8 mouse cellular contexts compared by ENCODE assay signal in the genomic region with DNA sequence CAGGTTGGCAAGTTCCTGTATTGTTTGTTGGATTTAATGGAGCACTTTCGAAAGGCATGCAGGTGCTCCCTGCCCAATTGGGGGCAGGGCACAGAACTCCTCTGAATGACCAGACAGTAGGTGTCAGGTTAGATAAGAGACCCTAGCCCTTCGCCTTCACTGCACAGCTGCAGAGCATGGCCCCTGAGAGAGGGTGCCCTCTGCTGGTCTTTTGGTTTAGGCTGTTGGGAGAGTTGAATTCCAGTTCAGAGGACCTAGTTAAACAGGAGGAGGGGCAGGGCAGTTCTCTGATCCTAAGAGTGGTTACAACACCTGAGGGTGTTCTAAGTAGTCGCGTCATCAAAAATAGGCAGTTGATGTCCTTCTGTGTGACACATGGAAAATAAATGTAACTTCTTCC. TPM values are rescaled to one million over a fixed set of nuclear protein-coding genes. Genes with fewer than 3 reads are reported as not detected.
DNase-seq lines count a peak whose midpoint lies in the region; ATAC-seq and TF ChIP-seq lines count a peak whose summit lies in the region.

No protein-coding gene starts in this region.

- intact Hi-C loops in gastrocnemius, adult 2 months (cut with DNase I): loop anchor here (5.0 kb wide), 1 partner anchor 133 kb away; the partner anchor contains the start of gene Wbp2

- H3K9ac ChIP-seq in stomach, embryonic 16.5 days (ENCODE audit: low read length): peak overlapping the region; percentile 4; the same call in 1 of the 2 replicates

- H3K4me3 ChIP-seq in brown adipose tissue, adult 24 weeks (ENCODE audit: insufficient read depth, low read depth, low read length): no peak overlapping the region
- H3K4me3 ChIP-seq in gastrocnemius, adult 2 months: no peak overlapping the region
- no peak overlapping the region for H3K4me3 ChIP-seq in stomach, embryonic 16.5 days (replicated peaks; ENCODE audit: low read length)

- no peaks in the 10 kb centered on the region for H3K9me3 ChIP-seq in stomach, embryonic 16.5 days (replicated peaks; ENCODE audit: control insufficient read depth, low read length)

- H3K4me1 ChIP-seq in brown adipose tissue, adult 24 weeks (ENCODE audit: control insufficient read depth, insufficient read depth, insufficient read length, low read length): peaks cover 18% of the 10 kb centered on the region
- peaks cover 22% of the 10 kb centered on the region for H3K4me1 ChIP-seq in stomach, embryonic 16.5 days (ENCODE audit: control insufficient read depth, insufficient read depth, low read length)

- peak; percentile 76 to 91 for DNase-seq in adrenal gland, adult (ENCODE audit: inconsistent age in 2 of 2, low spot score in 1 of 2)
- DNase-seq in adrenal gland, postnatal 4 days (ENCODE audit: low spot score in 2 of 2): no peak
- peak; percentile 55 for DNase-seq in A20 (ENCODE audit: low read depth, low spot score)
- DNase-seq in gastrocnemius, adult 2 months: peak; percentile 72
- peak; percentile 83 for DNase-seq in kidney, adult 9 months
- DNase-seq in lung, postnatal 10 days: peak; percentile 88

- H3K27ac ChIP-seq in brown adipose tissue, adult 24 weeks (replicated peaks; ENCODE audit: low read depth, low read length): peak overlapping the region; percentile 97; the same call in 1 of the 2 replicates
- H3K27ac ChIP-seq in gastrocnemius, adult 2 months: no peak overlapping the region
- H3K27ac ChIP-seq in stomach, embryonic 16.5 days (ENCODE audit: low read length): peak overlapping the region; percentile 92

- WGBS in stomach, embryonic 16.5 days: 24% methylated on average over 4 of the region's 4 CpGs

- H3K27me3 ChIP-seq in stomach, embryonic 16.5 days (ENCODE audit: control insufficient read depth, insufficient read depth, low read length): peaks cover 11% of the 10 kb centered on the region

- no peaks in the 10 kb centered on the region; the same call in 1 of the 2 replicates for H3K36me3 ChIP-seq in stomach, embryonic 16.5 days (ENCODE audit: control insufficient read depth, insufficient read depth, low read length)

- TF ChIP-seq CTCF in gastrocnemius, adult 2 months (IDR thresholded peaks at IDR 0.05): peak; percentile 83

- no peak for ATAC-seq in stomach, embryonic 16.5 days (ENCODE audit: insufficient read depth, low FRiP score)

- H3K4me2 ChIP-seq in stomach, embryonic 16.5 days (ENCODE audit: low read depth, low read length): no peak overlapping the region

RNA-seq across cellular contexts. Expression of gene Evpl, which starts 18.0 kb away (rescaled TPM):
- 1 to 10 TPM; 2.2 to 4.3 TPM for total RNA-seq in adrenal gland, postnatal 4 days (2021)
- polyA plus RNA-seq in brown adipose tissue, adult 24 weeks (2012; ENCODE audit: insufficient read depth, insufficient read length, missing spikeins): 0.16 TPM in 1 of 2 replicates, not detected in the other
- under 1 TPM in 1 of 2 experiments, not detected in 1; 0.14 TPM for total RNA-seq in gastrocnemius, adult 2 months (2021)
- polyA plus RNA-seq in stomach, embryonic 16.5 days (2015; fragmentation: Nextera tagmentation; extraction: Ambion mirVana): 19.2 and 23.5 TPM in 2 replicates

RNA-seq across cellular contexts. Expression of gene Acox1, which starts 21.0 kb away (rescaled TPM):
- 100 to 1,000 TPM; 100 to 111 TPM for total RNA-seq in adrenal gland, postnatal 4 days (2021)
- 223 and 402 TPM in 2 replicates for polyA plus RNA-seq in brown adipose tissue, adult 24 weeks (2012; ENCODE audit: insufficient read depth, insufficient read length, missing spikeins)
- total RNA-seq in gastrocnemius, adult 2 months (2021): 100 to 1,000 TPM in 1 of 2 experiments, 10 to 100 TPM in 1; 79.8 to 118 TPM
- 50.8 and 61.0 TPM in 2 replicates for polyA plus RNA-seq in stomach, embryonic 16.5 days (2015; fragmentation: Nextera tagmentation; extraction: Ambion mirVana)

RNA-seq across cellular contexts. Expression of gene Ten1, which starts 21.2 kb away (rescaled TPM):
- 10 to 100 TPM; 31.6 to 32.9 TPM for total RNA-seq in adrenal gland, postnatal 4 days (2021)
- polyA plus RNA-seq in brown adipose tissue, adult 24 weeks (2012; ENCODE audit: insufficient read depth, insufficient read length, missing spikeins): 4.3 and 7.6 TPM in 2 replicates
- total RNA-seq in gastrocnemius, adult 2 months (2021): 10 to 100 TPM; 14.3 to 17.1 TPM
- polyA plus RNA-seq in stomach, embryonic 16.5 days (2015; fragmentation: Nextera tagmentation; extraction: Ambion mirVana): 74.7 and 78.2 TPM in 2 replicates

RNA-seq across cellular contexts. Expression of gene Fbf1, which starts 51.9 kb away (rescaled TPM):
- total RNA-seq in adrenal gland, postnatal 4 days (2021): 10 to 100 TPM; 57.7 to 63.5 TPM
- 3.8 and 5.3 TPM in 2 replicates for polyA plus RNA-seq in brown adipose tissue, adult 24 weeks (2012; ENCODE audit: insufficient read depth, insufficient read length, missing spikeins)
- total RNA-seq in gastrocnemius, adult 2 months (2021): 10 to 100 TPM; 10.5 to 11.5 TPM
- polyA plus RNA-seq in stomach, embryonic 16.5 days (2015; fragmentation: Nextera tagmentation; extraction: Ambion mirVana): 28.0 and 31.4 TPM in 2 replicates

RNA-seq across cellular contexts. Expression of gene Srp68, which starts 54.1 kb away (rescaled TPM):
- total RNA-seq in adrenal gland, postnatal 4 days (2021): 10 to 100 TPM; 79.7 to 81.2 TPM
- polyA plus RNA-seq in brown adipose tissue, adult 24 weeks (2012; ENCODE audit: insufficient read depth, insufficient read length, missing spikeins): 23.4 and 31.3 TPM in 2 replicates
- total RNA-seq in gastrocnemius, adult 2 months (2021): 10 to 100 TPM; 87.7 to 89.2 TPM
- 85.5 and 89.4 TPM in 2 replicates for polyA plus RNA-seq in stomach, embryonic 16.5 days (2015; fragmentation: Nextera tagmentation; extraction: Ambion mirVana)

Comparison
In these comparisons a context has a peak if more than half of its experiments do, and no peak if none do; other contexts are left out.
1. DNase-seq: peak in adrenal gland, adult (2 of 2), A20 (single experiment), gastrocnemius, adult 2 months (single experiment), kidney, adult 9 months (single experiment) and lung, postnatal 10 days (single experiment); none in adrenal gland, postnatal 4 days (0 of 2).